Mouse (Mus musculus): ENCODE results near the gene Elk3. TPM values are rescaled to one million over a fixed set of nuclear protein-coding genes. Genes with fewer than 3 reads are reported as not detected.

Elk3 gene
- polyA plus RNA-seq, 1 experiment from 2014 or later, result 8.8 TPM

DNA sequence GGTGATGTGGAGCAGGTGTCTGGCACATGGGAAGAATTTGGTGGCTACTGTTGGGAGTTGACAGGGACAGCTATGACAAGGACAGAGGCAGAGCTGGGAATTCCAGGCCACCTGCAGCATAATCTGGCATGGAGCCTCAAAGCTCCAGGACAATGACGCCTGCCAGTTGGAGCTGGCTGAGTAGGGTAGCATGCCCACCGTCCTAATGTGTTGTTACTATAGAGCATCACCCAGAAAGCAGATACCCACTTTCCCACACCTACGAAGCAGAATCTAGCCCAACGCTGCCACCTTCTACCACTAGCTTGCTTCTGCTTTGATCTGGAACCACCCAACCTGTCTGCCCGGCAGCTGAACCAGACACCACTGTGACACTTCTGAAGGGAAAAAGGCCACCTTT, 46.9 kb downstream of the Elk3 start:
- Histone ChIP-seq H3K36me3 (ENCODE audit: control insufficient read depth, insufficient read depth, low read length) (no peaks in the 10 kb centered on the region), H3K4me3 (replicated peaks; ENCODE audit: low read depth, low read length) (no peak overlapping the region), H3K9ac (replicated peaks; ENCODE audit: low read length) (no peak overlapping the region), H3K27ac (replicated peaks; ENCODE audit: low read depth, low read length) (0 out of 2 replicates have a peak overlapping the region, but pooled peaks have one; percentile 32), H3K9me3 (ENCODE audit: control insufficient read depth, low read length) (no peaks in the 10 kb centered on the region), H3K27me3 (ENCODE audit: control insufficient read depth, insufficient read depth, low read length) (no peaks in the 10 kb centered on the region), H3K4me1 (ENCODE audit: control insufficient read depth, insufficient read depth, low read length) (peaks cover 23% of the 10 kb centered on the region), H3K4me2 (ENCODE audit: low read length) (0 out of 2 replicates have a peak overlapping the region, but pooled peaks have one; percentile 4)
- 72% methylated on average over 5 of the region's 5 CpGs for WGBS
- ATAC-seq (ENCODE audit: low FRiP score, low TSS enrichment) (0 out of 2 replicates have a peak, but pooled peaks have one; percentile 12), DNase-seq (no peak)

DNA sequence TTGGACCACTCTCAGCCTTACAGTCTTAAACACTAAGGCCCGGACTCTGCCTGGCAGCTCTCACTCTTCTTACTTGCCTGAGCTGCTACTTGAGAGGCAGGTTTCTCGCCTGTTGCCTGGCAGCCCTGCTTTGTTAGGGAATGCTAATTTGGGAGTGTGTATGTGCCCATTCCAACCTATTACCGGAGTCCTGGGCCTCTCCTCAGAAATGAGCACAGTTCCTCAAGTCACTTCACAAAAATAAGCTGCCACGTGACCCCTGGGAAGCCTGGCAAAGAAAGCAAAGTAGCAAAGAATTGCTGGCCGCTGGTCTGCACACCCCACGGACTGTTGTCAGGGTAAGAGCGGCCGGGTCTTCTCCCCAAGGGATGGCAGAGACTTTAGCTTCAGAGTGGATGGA, 47.5 kb downstream of the Elk3 start:
- no peak overlapping the region for H3K4me3 ChIP-seq (replicated peaks; ENCODE audit: low read depth, low read length)
- no peak overlapping the region for H3K9ac ChIP-seq (replicated peaks; ENCODE audit: low read length)
- peak; percentile 57 for DNase-seq
- WGBS, result 28% methylated on average over 8 of the region's 8 CpGs
- H3K4me2 ChIP-seq (ENCODE audit: low read length), result 0 out of 2 replicates have a peak overlapping the region, but pooled peaks have one; percentile 4
- H3K27ac ChIP-seq (replicated peaks; ENCODE audit: low read depth, low read length), result 0 out of 2 replicates have a peak overlapping the region, but pooled peaks have one; percentile 32
- no peaks in the 10 kb centered on the region for H3K9me3 ChIP-seq (ENCODE audit: control insufficient read depth, low read length)
- ATAC-seq (ENCODE audit: low FRiP score, low TSS enrichment), result peak; percentile 54
- H3K36me3 ChIP-seq (ENCODE audit: control insufficient read depth, insufficient read depth, low read length), result no peaks in the 10 kb centered on the region
- H3K27me3 ChIP-seq (ENCODE audit: control insufficient read depth, insufficient read depth, low read length), result no peaks in the 10 kb centered on the region
- peaks cover 23% of the 10 kb centered on the region for H3K4me1 ChIP-seq (ENCODE audit: control insufficient read depth, insufficient read depth, low read length)

DNA sequence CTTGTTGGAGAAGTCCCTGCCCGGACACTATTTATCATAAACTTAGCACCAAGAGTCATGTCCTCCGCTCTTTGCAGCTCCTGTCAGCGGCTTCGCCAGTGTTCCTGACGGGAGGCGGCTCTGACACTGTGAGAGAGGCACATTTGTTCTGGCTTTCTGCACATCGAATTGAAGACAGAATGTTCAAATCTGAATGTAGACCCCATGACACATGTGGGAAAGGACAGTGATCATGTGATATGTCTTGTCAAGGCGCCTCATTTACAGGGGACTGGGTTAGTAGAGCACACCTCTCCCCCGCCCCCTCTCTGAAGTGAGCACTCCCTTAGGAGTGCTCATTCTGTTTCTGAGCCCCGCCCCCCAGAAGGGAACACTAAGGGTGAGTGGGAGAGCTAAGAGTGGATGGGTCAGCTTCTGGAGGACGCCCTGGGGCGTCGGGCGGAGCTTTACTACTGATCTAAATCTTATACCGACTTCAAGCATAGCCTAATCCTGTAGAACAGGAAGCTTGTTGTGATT, 48.9 kb downstream of the Elk3 start:
- WGBS, result 13% methylated on average over 15 of the region's 15 CpGs
- Histone ChIP-seq H3K36me3 (ENCODE audit: control insufficient read depth, insufficient read depth, low read length) (no peaks in the 10 kb centered on the region), H3K27ac (replicated peaks; ENCODE audit: low read depth, low read length) (peak overlapping the region; percentile 14), H3K4me3 (replicated peaks; ENCODE audit: low read depth, low read length) (no peak overlapping the region), H3K9me3 (ENCODE audit: control insufficient read depth, low read length) (no peaks in the 10 kb centered on the region), H3K9ac (replicated peaks; ENCODE audit: low read length) (no peak overlapping the region), H3K4me2 (ENCODE audit: low read length) (peak overlapping the region; percentile 47), H3K27me3 (ENCODE audit: control insufficient read depth, insufficient read depth, low read length) (no peaks in the 10 kb centered on the region), H3K4me1 (ENCODE audit: control insufficient read depth, insufficient read depth, low read length) (peaks cover 23% of the 10 kb centered on the region)
- peak; percentile 53; the same call in 1 of the 2 replicates for ATAC-seq (ENCODE audit: low FRiP score, low TSS enrichment)
- peak; percentile 63 for DNase-seq

DNA sequence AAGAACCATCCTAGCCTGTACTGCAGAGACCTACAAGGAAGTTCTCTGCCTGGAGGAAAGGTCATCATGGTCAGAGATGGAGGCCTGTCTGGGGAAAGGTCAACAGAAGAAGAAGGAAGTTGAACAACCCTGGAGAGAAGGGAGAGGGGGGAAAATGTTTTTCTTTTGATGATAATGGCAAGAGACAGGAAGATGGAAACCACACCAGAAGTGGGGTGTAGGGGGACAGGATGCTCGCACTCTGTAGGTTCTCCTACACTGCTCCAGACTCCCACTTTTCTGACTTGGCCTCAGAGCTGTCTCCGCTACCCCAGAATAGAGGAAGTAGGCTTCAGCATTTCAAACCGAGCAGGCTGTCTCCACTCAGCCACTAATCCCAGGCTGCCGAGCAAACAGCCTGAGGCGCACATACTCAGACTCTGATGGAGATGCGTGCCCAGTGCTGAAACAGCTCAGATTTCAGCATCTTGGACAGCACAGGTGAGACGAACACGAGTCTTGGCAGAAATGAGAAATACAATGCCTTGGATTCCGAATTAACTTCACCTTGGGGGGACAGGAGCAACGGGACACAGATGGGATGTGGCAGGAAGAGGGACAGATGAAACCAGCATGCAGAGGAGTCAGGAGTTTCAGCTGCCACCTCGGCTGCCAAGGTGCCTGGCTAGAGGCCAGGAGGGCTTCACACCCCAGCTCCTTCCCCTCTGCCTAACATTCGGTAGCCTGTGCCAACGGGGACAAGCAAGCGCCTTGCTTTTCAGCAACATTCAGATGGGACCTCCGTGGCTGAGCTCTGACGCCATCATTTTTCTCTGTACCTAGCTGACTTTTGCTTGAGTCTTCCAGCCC, 49.6 kb downstream of the Elk3 start:
- Histone ChIP-seq H3K4me3 (replicated peaks; ENCODE audit: low read depth, low read length) (no peak overlapping the region), H3K36me3 (ENCODE audit: control insufficient read depth, insufficient read depth, low read length) (no peaks in the 10 kb centered on the region), H3K27me3 (ENCODE audit: control insufficient read depth, insufficient read depth, low read length) (no peaks in the 10 kb centered on the region), H3K4me2 (ENCODE audit: low read length) (peak overlapping the region; percentile 47), H3K4me1 (ENCODE audit: control insufficient read depth, insufficient read depth, low read length) (peaks cover 23% of the 10 kb centered on the region), H3K27ac (replicated peaks; ENCODE audit: low read depth, low read length) (peak overlapping the region; percentile 14), H3K9me3 (ENCODE audit: control insufficient read depth, low read length) (no peaks in the 10 kb centered on the region), H3K9ac (replicated peaks; ENCODE audit: low read length) (no peak overlapping the region)
- ATAC-seq (ENCODE audit: low FRiP score, low TSS enrichment), result peak; percentile 53; the same call in 1 of the 2 replicates
- 23% methylated on average over 16 of the region's 16 CpGs for WGBS
- peak; percentile 77 for DNase-seq

DNA sequence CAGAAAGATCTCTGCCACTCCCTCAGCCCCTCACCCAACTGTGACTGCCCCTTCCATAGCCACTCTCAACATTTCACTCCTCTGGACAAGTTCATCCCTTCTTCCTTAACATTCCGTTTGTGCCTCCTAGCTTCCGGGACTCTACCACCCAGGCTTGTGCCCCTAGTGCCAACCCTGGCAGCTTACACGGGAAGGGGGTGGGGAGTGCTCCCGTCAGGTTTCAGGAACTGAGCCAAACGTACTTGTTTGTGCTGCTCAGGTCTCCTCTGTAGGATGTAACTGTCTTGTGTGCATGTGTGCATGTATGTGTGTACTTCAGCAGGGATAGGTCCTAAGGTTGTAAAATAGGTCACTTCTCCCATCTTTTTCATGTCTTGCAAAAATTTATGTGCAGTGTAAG, 51.1 kb downstream of the Elk3 start:
- 83% methylated on average over 5 of the region's 5 CpGs for WGBS

DNA sequence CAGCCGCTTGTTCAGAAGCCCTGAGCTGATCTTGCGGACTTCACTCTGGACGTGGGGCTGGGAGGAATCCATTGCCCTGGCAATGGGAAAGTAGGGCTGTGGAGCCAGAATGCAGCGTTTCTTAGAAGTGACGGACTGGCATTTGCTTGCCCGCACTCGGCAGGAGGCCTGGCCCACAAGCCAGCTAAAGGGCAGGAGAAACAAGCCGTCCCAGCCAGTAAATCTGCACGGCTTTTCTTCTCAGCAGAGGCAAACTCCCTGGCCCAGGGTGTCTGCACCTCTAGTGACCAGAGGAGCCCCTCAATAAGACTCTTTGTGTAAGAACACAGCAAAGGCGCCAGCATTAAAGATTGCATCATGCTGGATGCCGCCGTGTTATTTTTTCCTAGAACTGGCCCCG, 55.6 kb downstream of the Elk3 start:
- Histone ChIP-seq H3K4me1 (ENCODE audit: control insufficient read depth, insufficient read depth, low read length) (peaks cover 10% of the 10 kb centered on the region), H3K9ac (replicated peaks; ENCODE audit: low read length) (0 out of 2 replicates have a peak overlapping the region, but pooled peaks have one; percentile 2), H3K4me2 (ENCODE audit: low read length) (peak overlapping the region; percentile 0; the same call in 1 of the 2 replicates), H3K36me3 (ENCODE audit: control insufficient read depth, insufficient read depth, low read length) (no peaks in the 10 kb centered on the region), H3K4me3 (replicated peaks; ENCODE audit: low read depth, low read length) (no peak overlapping the region), H3K27me3 (ENCODE audit: control insufficient read depth, insufficient read depth, low read length) (no peaks in the 10 kb centered on the region), H3K9me3 (ENCODE audit: control insufficient read depth, low read length) (no peaks in the 10 kb centered on the region), H3K27ac (replicated peaks; ENCODE audit: low read depth, low read length) (peak overlapping the region; percentile 32; the same call in 1 of the 2 replicates)
- 10% methylated on average over 13 of the region's 13 CpGs for WGBS
- DNase-seq (peak; percentile 52), ATAC-seq (ENCODE audit: low FRiP score, low TSS enrichment) (no peak; the same call in 1 of the 2 replicates)

More for the DNA sequence above, 51.1 kb downstream of the Elk3 start:
- Histone ChIP-seq H3K27me3 (ENCODE audit: control insufficient read depth, insufficient read depth, low read length) (no peaks in the 10 kb centered on the region), H3K4me3 (replicated peaks; ENCODE audit: low read depth, low read length) (no peak overlapping the region), H3K9me3 (ENCODE audit: control insufficient read depth, low read length) (no peaks in the 10 kb centered on the region), H3K4me1 (ENCODE audit: control insufficient read depth, insufficient read depth, low read length) (peaks cover 33% of the 10 kb centered on the region), H3K27ac (replicated peaks; ENCODE audit: low read depth, low read length) (no peak overlapping the region), H3K36me3 (ENCODE audit: control insufficient read depth, insufficient read depth, low read length) (no peaks in the 10 kb centered on the region), H3K4me2 (ENCODE audit: low read length) (no peak overlapping the region), H3K9ac (replicated peaks; ENCODE audit: low read length) (no peak overlapping the region)
- DNase-seq, result no peak
- ATAC-seq (ENCODE audit: low FRiP score, low TSS enrichment), result no peak

DNA sequence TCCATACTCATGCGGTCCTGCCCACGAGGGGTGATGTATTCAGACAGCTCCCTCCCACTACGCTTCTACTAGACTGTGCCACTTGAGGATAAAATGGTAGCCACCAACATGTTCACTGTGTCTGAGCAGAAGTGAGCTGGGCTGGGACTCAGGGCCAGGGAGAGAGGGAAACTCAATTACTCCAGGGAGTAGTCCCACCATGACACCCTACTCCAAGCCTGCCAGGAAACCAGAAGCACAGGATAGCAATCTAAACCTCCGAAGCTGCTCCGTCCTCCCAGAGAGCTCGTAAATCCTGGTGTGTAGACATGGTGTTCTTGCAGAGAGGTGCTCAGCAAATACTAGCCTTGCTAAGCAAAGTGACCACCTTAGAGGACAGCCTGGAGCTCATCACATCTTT, 57.8 kb downstream of the Elk3 start:
- DNase-seq (no peak), ATAC-seq (ENCODE audit: low FRiP score, low TSS enrichment) (no peak)
- Histone ChIP-seq H3K9ac (replicated peaks; ENCODE audit: low read length) (no peak overlapping the region), H3K27ac (replicated peaks; ENCODE audit: low read depth, low read length) (no peak overlapping the region), H3K36me3 (ENCODE audit: control insufficient read depth, insufficient read depth, low read length) (peaks cover 9% of the 10 kb centered on the region; the same call in 1 of the 2 replicates), H3K4me1 (ENCODE audit: control insufficient read depth, insufficient read depth, low read length) (peaks cover 10% of the 10 kb centered on the region), H3K4me2 (ENCODE audit: low read length) (no peak overlapping the region), H3K4me3 (replicated peaks; ENCODE audit: low read depth, low read length) (no peak overlapping the region), H3K27me3 (ENCODE audit: control insufficient read depth, insufficient read depth, low read length) (no peaks in the 10 kb centered on the region), H3K9me3 (ENCODE audit: control insufficient read depth, low read length) (no peaks in the 10 kb centered on the region)
- 95% methylated on average over 6 of the region's 6 CpGs for WGBS

DNA sequence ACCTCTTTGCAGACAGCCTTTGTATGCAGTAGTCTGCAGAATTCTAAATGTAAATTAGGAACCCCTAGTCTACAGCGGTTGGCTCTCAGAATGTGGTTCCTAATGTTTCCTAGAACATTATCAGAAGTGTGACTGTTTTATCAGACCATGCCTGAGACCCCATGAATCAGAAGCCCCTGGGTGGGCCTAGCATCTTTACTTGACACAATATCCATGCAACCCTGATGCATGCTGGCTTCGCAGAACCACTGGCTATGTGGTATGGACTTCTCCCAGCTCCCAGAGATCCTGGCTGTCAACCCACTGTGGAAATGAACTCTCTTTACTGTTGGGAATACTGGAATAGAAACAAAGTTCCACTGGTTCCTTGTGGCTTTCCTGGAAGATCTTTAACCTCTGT, 58.3 kb downstream of the Elk3 start:
- Histone ChIP-seq H3K27ac (replicated peaks; ENCODE audit: low read depth, low read length) (no peak overlapping the region), H3K4me2 (ENCODE audit: low read length) (no peak overlapping the region), H3K4me3 (replicated peaks; ENCODE audit: low read depth, low read length) (no peak overlapping the region), H3K9me3 (ENCODE audit: control insufficient read depth, low read length) (no peaks in the 10 kb centered on the region), H3K9ac (replicated peaks; ENCODE audit: low read length) (no peak overlapping the region), H3K27me3 (ENCODE audit: control insufficient read depth, insufficient read depth, low read length) (no peaks in the 10 kb centered on the region), H3K4me1 (ENCODE audit: control insufficient read depth, insufficient read depth, low read length) (peaks cover 13% of the 10 kb centered on the region), H3K36me3 (ENCODE audit: control insufficient read depth, insufficient read depth, low read length) (peaks cover 9% of the 10 kb centered on the region; the same call in 1 of the 2 replicates)
- DNase-seq (no peak), ATAC-seq (ENCODE audit: low FRiP score, low TSS enrichment) (no peak)
- WGBS, result 94% methylated on average over 2 of the region's 2 CpGs

Data from midbrain, embryonic 14.5 days (tissue).